Mouse (Mus musculus) thymus, adult 2 months (tissue): ENCODE measurements around the gene Epha7. TPM values are rescaled to one million over a fixed set of nuclear protein-coding genes. Genes with fewer than 3 reads are reported as not detected.

Experiments
- DNase-seq: peaks from one replicate; pipeline ENCODE4 v3.0.0; 2021
- H3K27ac ChIP-seq: fragments of 200-500 bp; 2 replicates; pipeline ENCODE4 v1.5.1; 2012; ENCODE audit warnings: low read length, control low read depth; ENCODE audit not compliant: control insufficient read depth, insufficient read depth
- H3K27me3 ChIP-seq: fragments of 200-500 bp; 2 replicates; pipeline ENCODE4 v1.6.1; 2012; ENCODE audit warnings: mild to moderate bottlenecking, low read length, moderate library complexity, mixed read lengths; ENCODE audit not compliant: control insufficient read depth, insufficient read depth
- H3K36me3 ChIP-seq: fragments of 200-500 bp; 2 replicates; pipeline ENCODE4 v1.6.1; 2012; ENCODE audit warnings: mild to moderate bottlenecking, low read length, moderate library complexity; ENCODE audit not compliant: control insufficient read depth, insufficient read depth
- H3K4me1 ChIP-seq: fragments of 200-500 bp; replicated peaks from 2 replicates; pipeline ENCODE4 v1.6.1; 2012; ENCODE audit warnings: low read length; ENCODE audit not compliant: control insufficient read depth, insufficient read depth
- H3K4me3 ChIP-seq: fragments of 200-500 bp; 2 replicates; pipeline ENCODE4 v1.5.1; 2012; ENCODE audit warnings: mild to moderate bottlenecking, low read length, control low read depth, moderate library complexity; ENCODE audit not compliant: control insufficient read depth, insufficient read depth
- CTCF ChIP-seq: fragments of 200-500 bp; IDR thresholded peaks from 2 replicates; pipeline ENCODE4 v1.5.1; 2012; ENCODE audit warnings: mild to moderate bottlenecking, control low read depth, low read length, moderate library complexity, borderline replicate concordance; ENCODE audit not compliant: control insufficient read depth, poor library complexity, insufficient read depth; ENCODE audit errors: extremely low read depth
- POLR2A ChIP-seq: fragments of 200-500 bp; IDR thresholded peaks from 2 replicates; pipeline ENCODE4 v1.6.1; 2012; ENCODE audit warnings: mild to moderate bottlenecking, low read length, control low read depth, moderate library complexity; ENCODE audit not compliant: control insufficient read depth, poor library complexity, insufficient read depth; ENCODE audit errors: extremely low read depth
- WGBS: fragments of 180-500 bp; shearing (Covaris S2); methylation state at CpG from one replicate; pipeline ENCODE4 v1.1.7; 2018; 5-methylcytosine and 5-hydroxymethylcytosine counted together
- polyA plus RNA-seq: library from polyadenylated mRNA; depleted of rRNA; stranded (reverse); fragments of >200 nt; gene quantifications from 2 replicates; pipeline ENCODE4 v1.2.3, GENCODE M21; 2012

The Epha7 gene
- polyA plus RNA-seq, 1 experiment, result 0.16 TPM

DNA sequence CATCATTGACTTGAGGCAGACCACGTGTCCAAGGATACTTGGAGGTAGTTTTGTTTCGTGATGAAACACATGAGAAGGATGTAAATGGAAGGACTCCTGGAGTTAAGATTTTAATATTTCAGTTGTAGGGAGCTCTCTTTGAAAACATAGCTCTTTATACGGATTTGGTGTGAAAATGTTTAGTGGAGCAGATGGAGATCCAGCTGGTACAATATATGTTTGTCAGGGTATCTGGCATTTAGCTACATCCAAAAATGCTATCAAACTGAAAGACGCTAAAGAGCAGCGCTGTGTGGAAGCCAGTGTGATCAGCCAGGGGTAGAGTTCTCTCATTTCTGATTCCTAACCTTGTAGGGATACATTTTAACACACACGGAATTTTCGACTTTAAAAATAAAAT lies 82.5 kb downstream of the Epha7 start:
- 96% methylated on average over 7 of the region's 7 CpGs for WGBS
- H3K27ac ChIP-seq, result no peak overlapping the region
- no peak for DNase-seq
- TF ChIP-seq CTCF (no peak), POLR2A (no peak)
- no peaks in the 10 kb centered on the region for H3K4me1 ChIP-seq
- no peak overlapping the region for H3K4me3 ChIP-seq
- H3K36me3 ChIP-seq, result no peaks in the 10 kb centered on the region
- no peaks in the 10 kb centered on the region for H3K27me3 ChIP-seq

DNA sequence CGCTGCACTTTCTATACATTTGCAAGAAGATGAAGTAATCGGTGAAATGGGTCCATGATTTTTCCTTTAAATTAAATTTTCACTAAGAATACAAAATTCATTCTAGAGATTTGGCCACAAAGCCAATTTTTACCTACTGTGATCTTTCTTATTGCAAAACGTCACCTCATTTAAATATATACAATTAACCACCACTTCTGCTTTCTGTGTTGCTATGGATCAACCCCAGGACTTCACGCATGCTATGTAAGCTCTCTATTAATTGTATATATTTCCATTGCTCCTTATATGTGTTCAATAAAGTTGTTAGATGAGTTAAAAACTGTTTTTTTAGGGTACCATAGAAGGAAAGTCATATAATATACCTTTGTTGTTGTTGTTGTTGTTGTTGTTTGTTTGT lies 86.4 kb downstream of the Epha7 start:
- no peak overlapping the region for H3K4me3 ChIP-seq
- H3K36me3 ChIP-seq, result no peaks in the 10 kb centered on the region
- no peak overlapping the region for H3K27ac ChIP-seq
- no peaks in the 10 kb centered on the region for H3K27me3 ChIP-seq
- DNase-seq, result no peak
- TF ChIP-seq POLR2A, result no peak
- TF ChIP-seq CTCF, result no peak
- no peaks in the 10 kb centered on the region for H3K4me1 ChIP-seq
- WGBS, result 91% methylated on average over 4 of the region's 4 CpGs

DNA sequence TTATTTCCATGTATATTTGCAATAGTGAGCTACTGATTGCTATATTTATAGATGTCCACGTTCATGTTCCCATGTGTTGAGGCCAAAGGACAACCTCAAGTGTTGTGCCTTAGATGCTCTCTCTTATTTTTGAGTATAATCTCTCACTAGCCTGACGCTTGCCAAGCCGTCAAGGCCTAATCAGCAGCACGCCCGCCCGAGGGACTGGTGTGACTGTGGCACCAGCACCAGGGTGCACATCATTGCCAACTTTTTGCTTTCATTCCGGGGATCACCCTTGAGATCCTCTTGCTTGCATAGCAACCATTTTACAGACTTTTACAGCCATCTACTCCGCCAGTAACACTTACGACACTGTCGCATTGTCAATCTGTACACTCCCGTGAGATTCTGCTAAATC lies 86.9 kb downstream of the Epha7 start:
- H3K27ac ChIP-seq, result no peak overlapping the region
- 96% methylated on average over 11 of the region's 11 CpGs for WGBS
- H3K4me1 ChIP-seq, result no peaks in the 10 kb centered on the region
- DNase-seq, result no peak
- no peaks in the 10 kb centered on the region for H3K27me3 ChIP-seq
- H3K36me3 ChIP-seq, result no peaks in the 10 kb centered on the region
- TF ChIP-seq CTCF, result no peak
- TF ChIP-seq POLR2A, result no peak
- H3K4me3 ChIP-seq, result no peak overlapping the region

DNA sequence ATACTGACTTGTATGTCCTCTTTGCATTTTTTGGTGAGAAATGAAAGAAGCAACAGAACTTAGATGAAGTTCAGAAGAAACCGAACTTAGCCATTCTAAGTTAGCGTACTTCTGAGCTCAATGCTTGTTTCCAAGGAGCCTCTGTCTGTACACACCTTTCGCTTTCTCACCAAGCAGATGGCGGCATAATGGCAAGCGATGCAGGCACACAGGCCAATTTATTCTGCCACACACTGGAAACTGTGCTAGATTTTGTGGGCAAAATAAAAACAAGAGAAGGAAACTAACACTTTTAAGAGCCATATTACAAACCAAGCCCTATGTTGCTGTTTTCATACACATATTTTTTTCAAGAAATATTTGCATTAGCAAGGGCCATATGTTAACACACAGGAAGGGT lies 88.6 kb downstream of the Epha7 start:
- no peak for DNase-seq
- no peak overlapping the region for H3K4me3 ChIP-seq
- no peak overlapping the region for H3K27ac ChIP-seq
- no peaks in the 10 kb centered on the region for H3K4me1 ChIP-seq
- H3K27me3 ChIP-seq, result no peaks in the 10 kb centered on the region
- TF ChIP-seq POLR2A (no peak), CTCF (no peak)
- 96% methylated on average over 5 of the region's 5 CpGs for WGBS
- H3K36me3 ChIP-seq, result no peaks in the 10 kb centered on the region

DNA sequence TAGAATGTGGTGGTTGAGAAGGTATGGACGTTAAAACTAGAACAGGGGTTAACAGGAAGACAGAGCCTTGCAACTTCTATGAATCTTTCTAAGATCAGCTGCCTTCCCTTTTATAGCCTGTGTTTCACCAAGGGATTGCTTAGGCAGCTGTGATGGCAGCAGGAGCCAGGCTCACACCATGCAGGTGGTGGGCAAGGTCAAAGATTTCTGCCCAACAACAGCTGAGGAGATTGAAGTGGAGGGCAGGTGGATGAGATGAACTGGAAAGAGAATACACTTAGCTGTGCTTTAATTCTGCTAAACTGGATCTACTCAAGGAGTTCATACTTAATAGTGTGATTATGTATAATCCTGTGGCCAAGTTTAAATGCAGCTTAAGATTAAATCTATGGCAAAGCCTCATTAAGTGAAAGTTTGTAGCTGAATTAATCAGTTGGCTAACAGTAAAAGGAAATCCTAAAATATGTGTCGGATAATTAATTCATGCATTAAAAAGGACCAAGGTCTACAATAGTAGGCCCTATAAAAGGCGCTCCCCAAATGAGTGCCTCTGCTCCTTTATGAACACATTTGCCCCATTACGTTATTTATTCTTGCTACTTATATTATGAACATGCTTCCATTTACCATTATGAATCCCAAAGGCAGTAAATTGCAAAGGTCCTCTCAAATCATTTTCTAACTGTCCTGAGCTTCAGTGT lies 89.2 kb downstream of the Epha7 start:
- DNase-seq, result no peak
- TF ChIP-seq CTCF (no peak), POLR2A (no peak)
- Histone ChIP-seq H3K27ac (no peak overlapping the region), H3K27me3 (no peaks in the 10 kb centered on the region), H3K36me3 (no peaks in the 10 kb centered on the region), H3K4me1 (no peaks in the 10 kb centered on the region), H3K4me3 (no peak overlapping the region)
- WGBS, result 96% methylated on average over 4 of the region's 4 CpGs

DNA sequence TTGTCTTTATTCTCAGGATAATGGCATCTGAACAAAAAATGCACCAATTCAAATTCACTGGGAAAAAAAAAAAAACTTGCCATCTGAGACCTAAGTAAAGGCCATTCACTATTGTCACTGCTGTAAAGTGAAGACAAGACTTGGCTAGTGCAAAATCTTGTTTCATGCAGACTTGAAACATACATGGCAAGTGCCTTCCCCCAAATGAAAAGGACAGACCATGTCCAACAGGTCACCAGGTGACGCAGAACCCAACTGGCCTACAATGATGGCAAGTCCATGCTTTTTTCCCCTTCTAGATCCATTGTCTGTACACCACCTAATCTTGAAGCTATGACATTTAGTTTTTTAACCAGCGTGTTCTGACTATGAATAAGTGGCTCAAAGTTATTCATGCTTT lies 94.1 kb downstream of the Epha7 start:
- Histone ChIP-seq H3K36me3 (no peaks in the 10 kb centered on the region), H3K4me3 (no peak overlapping the region), H3K27ac (no peak overlapping the region), H3K27me3 (no peaks in the 10 kb centered on the region), H3K4me1 (no peaks in the 10 kb centered on the region)
- no peak for DNase-seq
- TF ChIP-seq CTCF (no peak), POLR2A (no peak)
- WGBS, result 90% methylated on average over 2 of the region's 2 CpGs

DNA sequence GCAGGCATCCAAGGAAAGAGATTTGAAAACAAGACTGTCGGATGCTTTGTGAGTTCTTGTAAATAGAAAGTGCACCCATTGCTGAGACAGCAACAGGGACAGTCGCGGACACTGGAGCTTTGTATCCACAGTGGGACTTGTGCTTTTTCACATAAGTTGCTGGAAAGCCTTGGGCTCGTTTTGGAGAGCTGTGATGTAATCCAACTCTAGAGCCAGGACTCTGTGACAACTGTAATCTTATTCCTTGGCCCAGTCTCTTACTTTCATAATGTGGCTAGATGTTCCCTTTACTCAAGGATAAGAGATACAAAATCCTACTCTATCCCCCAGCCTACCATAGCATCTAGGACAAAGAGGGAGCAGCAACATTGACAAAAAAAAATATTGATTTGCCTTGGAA lies 97.2 kb downstream of the Epha7 start:
- no peaks in the 10 kb centered on the region for H3K4me1 ChIP-seq
- no peaks in the 10 kb centered on the region for H3K27me3 ChIP-seq
- TF ChIP-seq POLR2A (no peak), CTCF (no peak)
- 91% methylated on average over 4 of the region's 4 CpGs for WGBS
- H3K27ac ChIP-seq, result no peak overlapping the region
- DNase-seq, result no peak
- H3K4me3 ChIP-seq, result no peak overlapping the region
- H3K36me3 ChIP-seq, result no peaks in the 10 kb centered on the region
